Mouse (Mus musculus): ENCODE results near the gene Cd55b. TPM values are rescaled to one million over a fixed set of nuclear protein-coding genes. Genes with fewer than 3 reads are reported as not detected.
"Not testable (repeated sequence)": the region's sequence is repeated elsewhere in the genome, so short reads cannot be mapped to it uniquely, and the experiment has no call there.

Cd55b gene
- polyA plus RNA-seq, 1 experiment: not detected

GRCm38 (mm10) chr1:130430920-130431319 is 8.1 kb upstream of the Cd55b start:
- no peak for TF ChIP-seq POLR2A (IDR thresholded peaks at IDR 0.05; ENCODE audit: low read depth, low read length)
- TF ChIP-seq CTCF (conservative IDR thresholded peaks at IDR 0.05; ENCODE audit: insufficient read depth, insufficient read length, low read depth, low read length): no peak
- Histone ChIP-seq H3K4me3 (ENCODE audit: insufficient read depth, low read depth, low read length) (no peak overlapping the region), H3K4me1 (ENCODE audit: control insufficient read depth, insufficient read depth, low read length) (no peaks in the 10 kb centered on the region), H3K27ac (ENCODE audit: insufficient read depth, low read depth, low read length) (no peak overlapping the region), H3K36me3 (ENCODE audit: control insufficient read depth, insufficient read depth, low read length) (no peaks in the 10 kb centered on the region), H3K27me3 (replicated peaks; ENCODE audit: control insufficient read depth, insufficient read depth, low read length) (no peaks in the 10 kb centered on the region)
- DNase-seq: no peak
- WGBS: 81% methylated on average over 4 of the region's 4 CpGs

- DNase-seq; H3K27ac ChIP-seq (ENCODE audit: insufficient read depth, low read depth, low read length); H3K4me3 ChIP-seq (ENCODE audit: insufficient read depth, low read depth, low read length); H3K36me3 ChIP-seq (ENCODE audit: control insufficient read depth, insufficient read depth, low read length); H3K4me1 ChIP-seq (ENCODE audit: control insufficient read depth, insufficient read depth, low read length); H3K27me3 ChIP-seq (replicated peaks; ENCODE audit: control insufficient read depth, insufficient read depth, low read length): not testable (repeated sequence)
Observed at GRCm38 (mm10) chr1:130428667-130429066, 5.9 kb upstream of the Cd55b start.

DNA sequence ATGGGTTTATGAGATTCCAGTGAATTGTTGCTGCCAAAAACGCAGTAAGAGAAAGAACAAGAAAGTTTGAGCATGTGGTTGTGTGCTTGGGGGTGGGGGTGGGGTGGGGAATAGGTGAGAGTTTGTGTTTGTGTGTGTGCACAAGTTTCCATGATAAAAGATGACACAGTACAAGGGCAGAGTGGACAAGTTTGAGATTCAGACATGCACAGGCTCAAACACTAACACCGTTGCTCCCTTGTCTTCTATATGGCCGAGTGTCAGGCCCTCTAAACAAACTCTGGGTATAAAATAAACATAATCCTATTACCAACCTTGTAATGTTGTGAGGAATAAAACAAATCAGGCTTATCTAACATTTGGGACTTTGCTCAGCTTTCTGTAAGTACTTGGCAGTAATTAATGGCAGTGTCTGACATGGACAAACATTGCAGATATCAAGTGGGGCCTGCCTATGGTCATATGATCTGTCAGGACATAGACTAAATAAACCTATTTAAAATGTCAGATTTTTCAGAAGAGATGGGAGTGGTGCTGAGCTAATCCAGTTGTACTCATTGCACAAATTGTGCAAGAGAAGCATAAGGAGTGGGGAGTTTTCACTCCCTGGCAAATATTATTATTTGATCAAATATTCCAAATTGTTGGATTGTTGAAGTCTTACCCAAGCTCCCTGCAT is 4.5 kb upstream of the Cd55b start:
- 30% methylated on average over 3 of the region's 3 CpGs for WGBS

GRCm38 (mm10) chr1:130422033-130422432 is 776 bp downstream of the Cd55b start:
- H3K27ac ChIP-seq (ENCODE audit: insufficient read depth, low read depth, low read length); H3K27me3 ChIP-seq (replicated peaks; ENCODE audit: control insufficient read depth, insufficient read depth, low read length); H3K4me1 ChIP-seq (ENCODE audit: control insufficient read depth, insufficient read depth, low read length); H3K4me3 ChIP-seq (ENCODE audit: insufficient read depth, low read depth, low read length); H3K36me3 ChIP-seq (ENCODE audit: control insufficient read depth, insufficient read depth, low read length); DNase-seq: not testable (repeated sequence)
- no CpG with 5 or more reads among the region's 6 CpGs for WGBS

More for the DNA sequence above, 4.5 kb upstream of the Cd55b start:
- H3K27ac ChIP-seq (ENCODE audit: insufficient read depth, low read depth, low read length); H3K4me1 ChIP-seq (ENCODE audit: control insufficient read depth, insufficient read depth, low read length); H3K27me3 ChIP-seq (replicated peaks; ENCODE audit: control insufficient read depth, insufficient read depth, low read length); H3K36me3 ChIP-seq (ENCODE audit: control insufficient read depth, insufficient read depth, low read length); DNase-seq; H3K4me3 ChIP-seq (ENCODE audit: insufficient read depth, low read depth, low read length): not testable (repeated sequence)

DNA sequence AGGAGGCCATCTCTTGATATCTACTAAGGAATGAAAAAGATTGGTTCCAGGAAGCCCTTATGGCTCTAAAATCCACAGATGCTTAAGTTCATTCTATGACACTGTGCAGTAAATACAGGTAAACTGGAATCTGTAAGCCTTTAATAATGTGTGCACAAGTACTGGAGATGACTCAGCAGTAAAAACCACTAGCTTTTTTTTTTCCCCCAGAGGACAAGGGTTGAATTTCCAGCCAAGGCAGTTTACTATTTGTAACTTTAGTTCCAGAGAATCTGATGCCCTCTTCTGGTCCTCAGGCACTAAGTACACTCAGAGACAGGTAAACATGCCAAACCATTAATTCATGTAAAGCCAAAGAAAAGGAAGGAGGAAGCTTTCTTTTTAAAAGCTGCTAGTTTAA is 25.7 kb downstream of the Cd55b start:
- not testable (repeated sequence) for H3K36me3 ChIP-seq (ENCODE audit: control insufficient read depth, insufficient read depth, low read length); H3K4me1 ChIP-seq (ENCODE audit: control insufficient read depth, insufficient read depth, low read length); H3K27ac ChIP-seq (ENCODE audit: insufficient read depth, low read depth, low read length); H3K4me3 ChIP-seq (ENCODE audit: insufficient read depth, low read depth, low read length); H3K27me3 ChIP-seq (replicated peaks; ENCODE audit: control insufficient read depth, insufficient read depth, low read length)
- DNase-seq: peak; percentile 61

GRCm38 (mm10) chr1:130387282-130387681 is 35.5 kb downstream of the Cd55b start:
- not testable (repeated sequence) for H3K4me1 ChIP-seq (ENCODE audit: control insufficient read depth, insufficient read depth, low read length); DNase-seq; H3K27ac ChIP-seq (ENCODE audit: insufficient read depth, low read depth, low read length); H3K27me3 ChIP-seq (replicated peaks; ENCODE audit: control insufficient read depth, insufficient read depth, low read length); H3K4me3 ChIP-seq (ENCODE audit: insufficient read depth, low read depth, low read length); H3K36me3 ChIP-seq (ENCODE audit: control insufficient read depth, insufficient read depth, low read length)

GRCm38 (mm10) chr1:130377726-130378429 is 44.9 kb downstream of the Cd55b start:
- WGBS: 91% methylated on average over 14 of the region's 14 CpGs
- no peaks in the 10 kb centered on the region for H3K4me1 ChIP-seq (ENCODE audit: control insufficient read depth, insufficient read depth, low read length)

GRCm38 (mm10) chr1:130374173-130374785 is 48.5 kb downstream of the Cd55b start:
- Histone ChIP-seq H3K27ac (ENCODE audit: insufficient read depth, low read depth, low read length) (no peak overlapping the region), H3K4me1 (ENCODE audit: control insufficient read depth, insufficient read depth, low read length) (no peaks in the 10 kb centered on the region), H3K4me3 (ENCODE audit: insufficient read depth, low read depth, low read length) (no peak overlapping the region), H3K36me3 (ENCODE audit: control insufficient read depth, insufficient read depth, low read length) (no peaks in the 10 kb centered on the region), H3K27me3 (replicated peaks; ENCODE audit: control insufficient read depth, insufficient read depth, low read length) (no peaks in the 10 kb centered on the region)
- 67% methylated on average over 3 of the region's 3 CpGs for WGBS
- no peak for TF ChIP-seq CTCF (conservative IDR thresholded peaks at IDR 0.05; ENCODE audit: insufficient read depth, insufficient read length, low read depth, low read length)
- TF ChIP-seq POLR2A (IDR thresholded peaks at IDR 0.05; ENCODE audit: low read depth, low read length): no peak
- DNase-seq: no peak

More at GRCm38 (mm10) chr1:130377726-130378429, 44.9 kb downstream of the Cd55b start:
- Histone ChIP-seq H3K36me3 (ENCODE audit: control insufficient read depth, insufficient read depth, low read length) (no peaks in the 10 kb centered on the region), H3K27ac (ENCODE audit: insufficient read depth, low read depth, low read length) (no peak overlapping the region), H3K4me3 (ENCODE audit: insufficient read depth, low read depth, low read length) (no peak overlapping the region), H3K27me3 (replicated peaks; ENCODE audit: control insufficient read depth, insufficient read depth, low read length) (no peaks in the 10 kb centered on the region)
- TF ChIP-seq CTCF (conservative IDR thresholded peaks at IDR 0.05; ENCODE audit: insufficient read depth, insufficient read length, low read depth, low read length): no peak
- TF ChIP-seq POLR2A (IDR thresholded peaks at IDR 0.05; ENCODE audit: low read depth, low read length): no peak
- no peak for DNase-seq
